Mouse (Mus musculus): ENCODE data around the gene Derl2. TPM values are rescaled to one million over a fixed set of nuclear protein-coding genes. Genes with fewer than 3 reads are reported as not detected.

Gene Derl2
- 35.9 and 41.3 TPM in 2 replicates for polyA plus RNA-seq (2014; fragmentation: Nextera tagmentation; extraction: Ambion mirVana)

GRCm38 (mm10) chr11:71019201-71020068 lies at the start of gene Derl2, which contains the start of gene Mis12:
TSS of gene Derl2 (minus strand) at chr11:71019841.
TSS of gene Mis12 (plus strand) at chr11:71019611.
- WGBS, result under 1% methylated on average over 71 of the region's 71 CpGs
- Histone ChIP-seq H3K4me3 (ENCODE audit: low read depth, low read length) (peak within 1 kb of the TSS; percentile 86), H3K27me3 (ENCODE audit: control insufficient read depth, insufficient read depth, low read length) (no peaks in the 10 kb centered on the region), H3K4me2 (ENCODE audit: low read depth, low read length, severe bottlenecking) (peak within 1 kb of the TSS; percentile 85), H3K9ac (ENCODE audit: low read length) (peak within 1 kb of the TSS; percentile 89), H3K4me1 (replicated peaks; ENCODE audit: control insufficient read depth, insufficient read depth, low read length) (peaks cover 14% of the 10 kb centered on the region; the same call in 1 of the 2 replicates), H3K27ac (ENCODE audit: low read depth, low read length) (peak within 1 kb of the TSS; percentile 91), H3K36me3 (ENCODE audit: control insufficient read depth, insufficient read depth, low read length) (peaks cover 5% of the 10 kb centered on the region), H3K9me3 (ENCODE audit: control insufficient read depth, low read length) (no peaks in the 10 kb centered on the region)
- ATAC-seq (replicated peaks; ENCODE audit: low FRiP score) (peak; percentile 100), DNase-seq (ENCODE audit: low spot score) (peak; percentile 98)

GRCm38 (mm10) chr11:71052554-71052953 lies 32.9 kb upstream of the Derl2 start:
- Histone ChIP-seq H3K4me1 (replicated peaks; ENCODE audit: control insufficient read depth, insufficient read depth, low read length) (no peaks in the 10 kb centered on the region), H3K4me3 (ENCODE audit: low read depth, low read length) (no peak overlapping the region), H3K27ac (ENCODE audit: low read depth, low read length) (no peak overlapping the region), H3K4me2 (ENCODE audit: low read depth, low read length, severe bottlenecking) (no peak overlapping the region), H3K9me3 (ENCODE audit: control insufficient read depth, low read length) (no peaks in the 10 kb centered on the region), H3K27me3 (ENCODE audit: control insufficient read depth, insufficient read depth, low read length) (no peaks in the 10 kb centered on the region), H3K36me3 (ENCODE audit: control insufficient read depth, insufficient read depth, low read length) (no peaks in the 10 kb centered on the region), H3K9ac (ENCODE audit: low read length) (no peak overlapping the region)
- DNase-seq (ENCODE audit: low spot score) (no peak), ATAC-seq (replicated peaks; ENCODE audit: low FRiP score) (no peak)
- 0% methylated on average over 1 of the region's 1 CpGs for WGBS

DNA sequence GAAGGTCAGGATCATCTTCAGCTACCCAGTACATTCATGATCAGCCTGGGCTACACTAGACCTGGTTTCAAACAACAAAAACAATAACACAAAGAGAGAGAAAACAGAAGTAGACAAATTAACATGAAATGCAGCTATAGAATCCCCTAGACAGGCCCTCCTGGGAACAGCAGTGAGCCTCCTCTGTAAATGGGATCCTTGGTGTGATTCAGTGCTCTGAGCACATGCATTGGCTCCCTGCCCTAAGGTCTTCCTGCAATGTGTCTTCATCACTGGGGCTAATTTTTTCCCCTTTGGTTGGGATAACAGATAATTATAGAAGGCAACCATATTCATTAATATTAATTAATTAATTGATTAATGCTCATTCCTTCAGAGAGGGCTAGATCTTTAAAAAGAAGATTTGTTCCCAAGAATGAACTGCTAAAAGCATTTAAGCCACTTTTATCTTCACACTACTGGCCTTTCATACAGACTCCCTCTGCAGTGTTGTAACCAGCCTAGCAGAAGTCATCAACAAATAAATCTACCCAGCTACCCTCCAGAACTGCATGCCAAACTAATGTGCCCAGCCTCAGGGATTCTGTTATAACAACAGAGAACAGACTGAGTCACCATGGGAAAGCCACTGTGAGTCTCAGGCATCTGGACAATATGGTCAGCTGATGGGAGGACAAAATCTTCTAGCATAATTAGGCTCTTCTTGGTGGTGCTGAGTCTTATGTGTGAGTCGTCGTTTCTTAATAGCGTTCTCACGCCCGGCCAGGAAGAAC lies 20.1 kb upstream of the Derl2 start:
- Histone ChIP-seq H3K36me3 (ENCODE audit: control insufficient read depth, insufficient read depth, low read length) (no peaks in the 10 kb centered on the region), H3K9me3 (ENCODE audit: control insufficient read depth, low read length) (no peaks in the 10 kb centered on the region; the same call in 1 of the 2 replicates), H3K4me1 (replicated peaks; ENCODE audit: control insufficient read depth, insufficient read depth, low read length) (no peaks in the 10 kb centered on the region), H3K4me2 (ENCODE audit: low read depth, low read length, severe bottlenecking) (no peak overlapping the region), H3K27ac (ENCODE audit: low read depth, low read length) (no peak overlapping the region), H3K9ac (ENCODE audit: low read length) (no peak overlapping the region), H3K4me3 (ENCODE audit: low read depth, low read length) (no peak overlapping the region), H3K27me3 (ENCODE audit: control insufficient read depth, insufficient read depth, low read length) (no peaks in the 10 kb centered on the region)
- WGBS, result 94% methylated on average over 5 of the region's 5 CpGs
- no peak for DNase-seq (ENCODE audit: low spot score)
- no peak for ATAC-seq (replicated peaks; ENCODE audit: low FRiP score)

DNA sequence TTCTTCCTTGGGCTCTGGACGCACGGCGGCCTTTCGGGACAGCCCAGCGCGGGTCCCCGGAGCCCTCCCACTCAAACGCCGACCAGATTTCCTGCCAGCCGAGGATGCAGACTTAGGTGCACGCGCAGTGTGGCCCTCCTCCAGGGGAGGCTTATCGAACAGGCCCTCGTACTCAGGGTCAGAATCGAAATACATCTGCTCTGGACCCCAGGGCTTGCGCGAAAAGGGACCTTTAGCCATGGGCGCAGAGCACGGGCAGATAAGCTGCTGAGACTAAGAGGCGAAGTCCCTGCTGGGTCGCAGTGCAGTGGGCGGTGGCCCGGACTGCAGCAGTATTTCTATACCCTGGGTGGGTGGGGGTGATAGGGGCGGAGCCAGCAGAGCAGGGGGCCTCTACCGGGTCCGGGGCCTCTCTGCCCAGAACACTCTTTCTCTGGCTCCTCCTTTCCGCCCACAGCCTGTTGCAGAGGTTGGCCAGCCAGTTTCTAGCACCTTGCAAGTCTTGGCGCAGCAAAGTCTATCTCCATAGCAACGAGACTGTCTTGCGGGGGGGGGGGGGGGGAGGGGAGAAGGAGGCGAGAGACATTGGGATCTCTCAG lies 13.6 kb upstream of the Derl2 start, which contains the start of gene 6330403K07Rik:
Gene 6330403K07Rik (minus strand): TSS at position 351 of the 599 bp plus-strand sequence.
- Histone ChIP-seq H3K27ac (ENCODE audit: low read depth, low read length) (peak within 1 kb of the TSS; percentile 82), H3K36me3 (ENCODE audit: control insufficient read depth, insufficient read depth, low read length) (no peaks in the 10 kb centered on the region), H3K4me3 (ENCODE audit: low read depth, low read length) (peak within 1 kb of the TSS; percentile 58), H3K4me2 (ENCODE audit: low read depth, low read length, severe bottlenecking) (peak within 1 kb of the TSS; percentile 64), H3K27me3 (ENCODE audit: control insufficient read depth, insufficient read depth, low read length) (no peaks in the 10 kb centered on the region), H3K9me3 (ENCODE audit: control insufficient read depth, low read length) (no peaks in the 10 kb centered on the region), H3K9ac (ENCODE audit: low read length) (peak within 1 kb of the TSS; percentile 87), H3K4me1 (replicated peaks; ENCODE audit: control insufficient read depth, insufficient read depth, low read length) (no peaks in the 10 kb centered on the region; the same call in 1 of the 2 replicates)
- DNase-seq (ENCODE audit: low spot score) (peak; percentile 93), ATAC-seq (replicated peaks; ENCODE audit: low FRiP score) (peak; percentile 97)
- 2% methylated on average over 29 of the region's 31 CpGs for WGBS

DNA sequence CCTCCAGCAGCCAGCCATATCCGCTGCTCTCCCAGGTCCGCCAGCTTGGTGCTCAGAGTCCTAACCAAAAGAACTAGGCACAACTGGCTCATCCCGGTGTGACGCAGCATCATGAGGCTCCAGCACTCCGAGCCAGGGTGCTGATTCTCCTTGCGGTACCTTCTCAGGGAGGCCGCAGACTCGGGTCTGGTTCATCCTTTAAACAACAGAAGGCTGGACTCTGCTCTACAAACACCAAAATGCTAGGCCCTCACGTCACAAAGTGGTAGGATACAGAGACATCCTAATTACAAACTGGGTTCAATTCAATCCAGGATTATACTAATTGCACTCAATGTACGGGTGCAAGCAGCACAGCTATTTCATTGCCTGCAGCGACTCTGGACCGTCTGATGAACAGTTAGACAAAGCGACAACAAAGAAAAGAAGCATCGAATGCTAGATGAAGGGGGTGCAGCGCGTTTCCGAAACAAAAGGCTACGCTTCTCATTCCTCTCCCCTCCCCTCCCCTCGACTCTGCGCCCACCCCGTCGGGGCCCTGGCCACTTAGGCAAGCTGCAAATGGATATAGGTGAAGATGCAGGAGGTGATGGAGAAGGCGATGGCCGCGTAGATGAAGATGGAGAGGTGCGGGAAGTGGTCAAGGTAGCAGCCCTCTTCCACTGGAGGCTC lies 13.0 kb upstream of the Derl2 start:
- H3K4me1 ChIP-seq (replicated peaks; ENCODE audit: control insufficient read depth, insufficient read depth, low read length), result no peaks in the 10 kb centered on the region; the same call in 1 of the 2 replicates
- no peaks in the 10 kb centered on the region for H3K9me3 ChIP-seq (ENCODE audit: control insufficient read depth, low read length)
- no peaks in the 10 kb centered on the region for H3K27me3 ChIP-seq (ENCODE audit: control insufficient read depth, insufficient read depth, low read length)
- H3K4me3 ChIP-seq (ENCODE audit: low read depth, low read length), result peak overlapping the region; percentile 58
- peak overlapping the region; percentile 87 for H3K9ac ChIP-seq (ENCODE audit: low read length)
- H3K4me2 ChIP-seq (ENCODE audit: low read depth, low read length, severe bottlenecking), result peak overlapping the region; percentile 64
- H3K27ac ChIP-seq (ENCODE audit: low read depth, low read length), result peak overlapping the region; percentile 82
- ATAC-seq (replicated peaks; ENCODE audit: low FRiP score), result peak; percentile 39
- DNase-seq (ENCODE audit: low spot score), result peak; percentile 74
- no peaks in the 10 kb centered on the region for H3K36me3 ChIP-seq (ENCODE audit: control insufficient read depth, insufficient read depth, low read length)
- 4% methylated on average over 25 of the region's 26 CpGs for WGBS

DNA sequence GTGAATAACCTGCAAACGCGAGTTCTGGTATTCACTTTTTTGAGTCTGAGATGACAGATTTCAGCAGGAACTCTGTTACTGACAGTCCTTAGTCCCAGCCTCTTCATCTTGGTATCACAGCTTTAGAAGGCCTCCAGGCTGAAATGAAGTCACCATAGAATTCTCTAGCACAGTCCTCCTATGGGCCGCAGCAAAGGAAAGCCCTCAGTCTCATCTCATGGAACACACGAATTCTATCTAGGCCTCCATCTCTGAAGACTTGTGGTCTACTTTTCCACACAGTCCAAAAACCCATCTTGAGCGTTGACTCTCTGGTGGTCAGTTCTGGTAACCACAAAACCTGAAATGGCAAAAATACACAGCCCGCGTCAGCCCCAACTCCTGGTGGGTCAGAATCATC lies 12.4 kb upstream of the Derl2 start:
- Histone ChIP-seq H3K9me3 (ENCODE audit: control insufficient read depth, low read length) (no peaks in the 10 kb centered on the region), H3K4me1 (replicated peaks; ENCODE audit: control insufficient read depth, insufficient read depth, low read length) (no peaks in the 10 kb centered on the region; the same call in 1 of the 2 replicates), H3K9ac (ENCODE audit: low read length) (peak overlapping the region; percentile 87), H3K36me3 (ENCODE audit: control insufficient read depth, insufficient read depth, low read length) (no peaks in the 10 kb centered on the region; the same call in 1 of the 2 replicates), H3K4me3 (ENCODE audit: low read depth, low read length) (peak overlapping the region; percentile 58), H3K27me3 (ENCODE audit: control insufficient read depth, insufficient read depth, low read length) (no peaks in the 10 kb centered on the region), H3K27ac (ENCODE audit: low read depth, low read length) (peak overlapping the region; percentile 82; the same call in 1 of the 2 replicates), H3K4me2 (ENCODE audit: low read depth, low read length, severe bottlenecking) (peak overlapping the region; percentile 64)
- WGBS, result 64% methylated on average over 7 of the region's 7 CpGs
- DNase-seq (ENCODE audit: low spot score), result no peak
- ATAC-seq (replicated peaks; ENCODE audit: low FRiP score), result no peak

GRCm38 (mm10) chr11:71029403-71030118 lies 9.9 kb upstream of the Derl2 start:
- Histone ChIP-seq H3K9ac (ENCODE audit: low read length) (no peak overlapping the region), H3K27me3 (ENCODE audit: control insufficient read depth, insufficient read depth, low read length) (no peaks in the 10 kb centered on the region), H3K4me3 (ENCODE audit: low read depth, low read length) (no peak overlapping the region), H3K4me1 (replicated peaks; ENCODE audit: control insufficient read depth, insufficient read depth, low read length) (no peaks in the 10 kb centered on the region; the same call in 1 of the 2 replicates), H3K9me3 (ENCODE audit: control insufficient read depth, low read length) (no peaks in the 10 kb centered on the region), H3K36me3 (ENCODE audit: control insufficient read depth, insufficient read depth, low read length) (peaks cover 7% of the 10 kb centered on the region; the same call in 1 of the 2 replicates), H3K27ac (ENCODE audit: low read depth, low read length) (no peak overlapping the region), H3K4me2 (ENCODE audit: low read depth, low read length, severe bottlenecking) (no peak overlapping the region)
- 71% methylated on average over 3 of the region's 3 CpGs for WGBS
- ATAC-seq (replicated peaks; ENCODE audit: low FRiP score), result no peak
- DNase-seq (ENCODE audit: low spot score), result no peak
